Mouse (Mus musculus): ENCODE results near the gene Pex14.

Pex14 gene

GRCm38 (mm10) chr4:148979837-148980236 is 119.8 kb downstream of the Pex14 start:
- DNase-seq = no peak

- no peak for DNase-seq
Measured at GRCm38 (mm10) chr4:148978926-148979325, 120.8 kb downstream of the Pex14 start.

GRCm38 (mm10) chr4:148978221-148978855 is 121.3 kb downstream of the Pex14 start:
- no peak for DNase-seq

GRCm38 (mm10) chr4:148974833-148975232 is 124.8 kb downstream of the Pex14 start:
- no peak for DNase-seq

GRCm38 (mm10) chr4:148973387-148973786 is 126.3 kb downstream of the Pex14 start:
- no peak for DNase-seq

GRCm38 (mm10) chr4:148972707-148973106 is 127.0 kb downstream of the Pex14 start:
- DNase-seq = no peak

- DNase-seq = no peak
Measured at GRCm38 (mm10) chr4:148971613-148972242, 127.9 kb downstream of the Pex14 start.

GRCm38 (mm10) chr4:148970742-148971141 is 128.9 kb downstream of the Pex14 start:
- no peak for DNase-seq

- no peak for DNase-seq
Measured at GRCm38 (mm10) chr4:148969610-148970009, 130.1 kb downstream of the Pex14 start.

GRCm38 (mm10) chr4:148968859-148969258 is 130.8 kb downstream of the Pex14 start:
- no peak for DNase-seq

GRCm38 (mm10) chr4:148966132-148966531 is 133.5 kb downstream of the Pex14 start:
- no peak for DNase-seq

- no peak for DNase-seq
Measured at GRCm38 (mm10) chr4:148964541-148965310, 134.9 kb downstream of the Pex14 start.

GRCm38 (mm10) chr4:148962096-148962495 is 137.6 kb downstream of the Pex14 start:
- DNase-seq = no peak

- DNase-seq = no peak
Measured at GRCm38 (mm10) chr4:148961081-148961480, 138.6 kb downstream of the Pex14 start.

GRCm38 (mm10) chr4:148960011-148960410 is 139.7 kb downstream of the Pex14 start:
- no peak for DNase-seq

GRCm38 (mm10) chr4:148955131-148955813 is 144.4 kb downstream of the Pex14 start:
- no peak for DNase-seq

GRCm38 (mm10) chr4:148952328-148953222 is 147.1 kb downstream of the Pex14 start:
- DNase-seq = no peak

GRCm38 (mm10) chr4:148951821-148952291 is 147.8 kb downstream of the Pex14 start:
- peak; percentile 18 for DNase-seq

- DNase-seq = no peak
Measured at GRCm38 (mm10) chr4:148950932-148951650, 148.6 kb downstream of the Pex14 start.

GRCm38 (mm10) chr4:148950487-148950886 is 149.2 kb downstream of the Pex14 start:
- no peak for DNase-seq

GRCm38 (mm10) chr4:148947833-148948388 is 151.8 kb downstream of the Pex14 start:
- peak; percentile 22 for DNase-seq
